8 mouse cellular contexts compared by ENCODE assay signal in genomic region chr6:67036356-67036811, GRCm38 (mm10). TPM values are rescaled to one million over a fixed set of nuclear protein-coding genes. Genes with fewer than 3 reads are reported as not detected.
DNase-seq lines count a peak whose midpoint lies in the region; ATAC-seq and TF ChIP-seq lines count a peak whose summit lies in the region.

No protein-coding gene starts in this region.

- peak; percentile 97 for DNase-seq in 3T3-L1 (ENCODE audit: low read depth, low spot score)
- DNase-seq in adrenal gland, postnatal 36 days, result peak; percentile 87 to 92
- peak; percentile 89 to 91 for DNase-seq in heart, adult 18-20 months
- DNase-seq in kidney, adult 18-20 months, result peak; percentile 90
- DNase-seq in limb, embryonic 11.5 days (ENCODE audit: low spot score), result peak; percentile 89

- H3K27me3 ChIP-seq in embryonic facial prominence, embryonic 12.5 days, result no peaks in the 10 kb centered on the region
- H3K27me3 ChIP-seq in limb, embryonic 11.5 days (ENCODE audit: control insufficient read depth, insufficient read depth, low read length), result no peaks in the 10 kb centered on the region
- H3K27me3 ChIP-seq in midbrain, embryonic 13.5 days, result peaks cover 19% of the 10 kb centered on the region; the same call in 1 of the 2 replicates
- no peaks in the 10 kb centered on the region for H3K27me3 ChIP-seq in small intestine, adult 2 months (ENCODE audit: control insufficient read depth, insufficient read depth, low read length)

- WGBS in embryonic facial prominence, embryonic 12.5 days, result under 1% methylated on average over 29 of the region's 29 CpGs
- 0% methylated on average over 29 of the region's 29 CpGs for WGBS in limb, embryonic 11.5 days
- WGBS in midbrain, embryonic 13.5 days, result under 1% methylated on average over 29 of the region's 29 CpGs
- under 1% methylated on average over 29 of the region's 29 CpGs for WGBS in small intestine, adult 2 months

- peak overlapping the region; percentile 80 for H3K4me3 ChIP-seq in embryonic facial prominence, embryonic 12.5 days
- H3K4me3 ChIP-seq in limb, embryonic 11.5 days (ENCODE audit: low read depth, low read length), result peak overlapping the region; percentile 84
- peak overlapping the region; percentile 77 for H3K4me3 ChIP-seq in midbrain, embryonic 13.5 days (replicated peaks)
- peak overlapping the region; percentile 73 for H3K4me3 ChIP-seq in small intestine, adult 2 months (ENCODE audit: low read depth, low read length)

- peak; percentile 79 for TF ChIP-seq CTCF in small intestine, adult 2 months (IDR thresholded peaks at IDR 0.05; ENCODE audit: extremely low read depth, insufficient read length, insufficient replicate concordance, low read depth, low read length)

- peak; percentile 71 for TF ChIP-seq POLR2A in small intestine, adult 2 months (IDR thresholded peaks at IDR 0.05; ENCODE audit: low read depth, low read length)

- H3K4me2 ChIP-seq in embryonic facial prominence, embryonic 12.5 days (replicated peaks), result peak overlapping the region; percentile 57
- H3K4me2 ChIP-seq in limb, embryonic 11.5 days (ENCODE audit: low read depth, severe bottlenecking), result peak overlapping the region; percentile 61
- peak overlapping the region; percentile 73 for H3K4me2 ChIP-seq in midbrain, embryonic 13.5 days (replicated peaks)

- peak; percentile 62 for ATAC-seq in embryonic facial prominence, embryonic 12.5 days (ENCODE audit: insufficient number of reproducible peaks, insufficient read depth, low FRiP score, low TSS enrichment)
- ATAC-seq in limb, embryonic 11.5 days (ENCODE audit: insufficient number of reproducible peaks, low FRiP score, low TSS enrichment, low read depth), result peak; percentile 76
- peak; percentile 86 for ATAC-seq in midbrain, embryonic 13.5 days

- peak overlapping the region; percentile 94 for H3K27ac ChIP-seq in embryonic facial prominence, embryonic 12.5 days
- H3K27ac ChIP-seq in limb, embryonic 11.5 days (replicated peaks; ENCODE audit: low read depth, low read length), result peak overlapping the region; percentile 89
- peak overlapping the region; percentile 92 for H3K27ac ChIP-seq in midbrain, embryonic 13.5 days
- peak overlapping the region; percentile 92 for H3K27ac ChIP-seq in small intestine, adult 2 months (ENCODE audit: insufficient read depth, low read depth, low read length)

- peak overlapping the region; percentile 80 for H3K9ac ChIP-seq in embryonic facial prominence, embryonic 12.5 days
- peak overlapping the region; percentile 85 for H3K9ac ChIP-seq in limb, embryonic 11.5 days (ENCODE audit: low read length)
- H3K9ac ChIP-seq in midbrain, embryonic 13.5 days (replicated peaks), result peak overlapping the region; percentile 83

- H3K36me3 ChIP-seq in embryonic facial prominence, embryonic 12.5 days, result no peaks in the 10 kb centered on the region
- H3K36me3 ChIP-seq in limb, embryonic 11.5 days (ENCODE audit: control insufficient read depth, insufficient read depth, low read length), result no peaks in the 10 kb centered on the region
- H3K36me3 ChIP-seq in midbrain, embryonic 13.5 days, result no peaks in the 10 kb centered on the region
- peaks cover 14% of the 10 kb centered on the region for H3K36me3 ChIP-seq in small intestine, adult 2 months (ENCODE audit: control insufficient read depth, insufficient read depth, low read length)

- no peaks in the 10 kb centered on the region for H3K9me3 ChIP-seq in embryonic facial prominence, embryonic 12.5 days
- no peaks in the 10 kb centered on the region for H3K9me3 ChIP-seq in limb, embryonic 11.5 days (ENCODE audit: control insufficient read depth, low read length)
- H3K9me3 ChIP-seq in midbrain, embryonic 13.5 days, result no peaks in the 10 kb centered on the region

- H3K4me1 ChIP-seq in embryonic facial prominence, embryonic 12.5 days, result 0 out of 2 replicates have a peak, but pooled peaks cover 2% of the 10 kb centered on the region
- H3K4me1 ChIP-seq in limb, embryonic 11.5 days (ENCODE audit: control insufficient read depth, insufficient read depth, low read length), result peaks cover 2% of the 10 kb centered on the region; the same call in 1 of the 2 replicates
- peaks cover 23% of the 10 kb centered on the region for H3K4me1 ChIP-seq in midbrain, embryonic 13.5 days (replicated peaks)
- no peaks in the 10 kb centered on the region; the same call in 1 of the 2 replicates for H3K4me1 ChIP-seq in small intestine, adult 2 months (ENCODE audit: control insufficient read depth, insufficient read depth, insufficient read length, low read length)

RNA-seq across cellular contexts. Expression of gene Gadd45a, which starts 0.9 kb away (rescaled TPM):
- total RNA-seq in adrenal gland, postnatal 36 days (2021), result 10 to 100 TPM; 26.2 to 54.8 TPM
- 25.8 and 33.0 TPM in 2 replicates for polyA plus RNA-seq in embryonic facial prominence, embryonic 12.5 days (2016; fragmentation: Nextera tagmentation; extraction: Ambion mirVana)
- 10 to 100 TPM; 22.9 to 24.8 TPM for total RNA-seq in heart, adult 18-20 months (2021)
- 17.6 and 21.1 TPM in 2 replicates for polyA plus RNA-seq in limb, embryonic 11.5 days (2014; fragmentation: Nextera tagmentation; extraction: Ambion mirVana)
- 18.6 and 21.1 TPM in 2 replicates for polyA plus RNA-seq in midbrain, embryonic 13.5 days (2015; fragmentation: Nextera tagmentation; extraction: Ambion mirVana)
- polyA plus RNA-seq in small intestine, adult 2 months (2012; rRNA removed), result 106 and 209 TPM in 2 replicates

Comparison
In these comparisons a context has a peak if more than half of its experiments do, and no peak if none do; other contexts are left out.
1. Peak in every context shown above with its lines: DNase-seq, ATAC-seq, H3K4me3 ChIP-seq and H3K27ac ChIP-seq.